Mouse (Mus musculus) embryonic fibroblast, embryonic 13.5 days (primary cell): ENCODE results near the gene Suclg1.

ENCODE experiments used
- CTCF ChIP-seq: IDR thresholded peaks from 2 replicates; pipeline ENCODE4 v1.5.1; 2011; ENCODE audit warnings: mild to moderate bottlenecking, control low read depth, low read length, moderate library complexity, borderline replicate concordance; ENCODE audit not compliant: insufficient read depth
- POLR2A ChIP-seq: IDR thresholded peaks from 2 replicates; pipeline ENCODE4 v1.6.1; 2011; ENCODE audit warnings: low read depth, mild to moderate bottlenecking, control low read depth, low read length, moderate library complexity

DNA sequence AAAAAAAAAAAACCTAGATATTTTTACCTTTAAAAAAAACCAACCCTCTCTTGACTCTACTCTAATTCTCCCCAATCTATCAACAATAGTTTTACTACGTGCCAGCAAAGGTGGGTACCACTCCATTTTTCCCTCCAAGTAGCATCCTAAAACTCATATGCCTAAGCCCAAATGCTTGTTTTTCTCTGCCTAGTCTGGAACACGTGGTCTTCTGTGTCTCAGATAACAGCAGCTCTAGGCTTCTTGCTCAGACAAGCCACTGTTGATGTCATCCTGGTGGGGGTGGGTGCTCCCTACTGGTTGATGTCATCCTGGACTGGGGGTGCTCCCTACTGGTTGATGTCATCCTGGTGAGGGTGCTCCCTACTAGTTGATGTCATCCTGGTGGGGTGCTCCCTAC, 44.5 kb upstream of the Suclg1 start:
- no peak for TF ChIP-seq POLR2A
- no peak for TF ChIP-seq CTCF
